Mouse (Mus musculus): ENCODE measurements around the gene Tnfsf8. TPM values are rescaled to one million over a fixed set of nuclear protein-coding genes. Genes with fewer than 3 reads are reported as not detected.

Tnfsf8 gene
- polyA plus RNA-seq, 1 experiment = 0.02 TPM

GRCm38 (mm10) chr4:63868770-63869169 lies 7.6 kb upstream of the Tnfsf8 start:
- TF ChIP-seq POLR2A (IDR thresholded peaks at IDR 0.05; ENCODE audit: extremely low read depth, insufficient read depth, low read length) (no peak), CTCF (IDR thresholded peaks at IDR 0.05; ENCODE audit: extremely low read depth, insufficient read depth, low read length) (no peak)
- Histone ChIP-seq H3K4me1 (ENCODE audit: control insufficient read depth, insufficient read depth, low read length) (no peaks in the 10 kb centered on the region), H3K27ac (ENCODE audit: insufficient read depth, low read length) (no peak overlapping the region), H3K4me3 (ENCODE audit: insufficient read depth, low read length) (no peak overlapping the region)

- no peak overlapping the region for H3K27ac ChIP-seq (ENCODE audit: insufficient read depth, low read length)
- H3K4me3 ChIP-seq (ENCODE audit: insufficient read depth, low read length) = no peak overlapping the region
- TF ChIP-seq POLR2A (IDR thresholded peaks at IDR 0.05; ENCODE audit: extremely low read depth, insufficient read depth, low read length) (no peak), CTCF (IDR thresholded peaks at IDR 0.05; ENCODE audit: extremely low read depth, insufficient read depth, low read length) (no peak)
- H3K4me1 ChIP-seq (ENCODE audit: control insufficient read depth, insufficient read depth, low read length) = no peaks in the 10 kb centered on the region
Measured at GRCm38 (mm10) chr4:63862953-63863352, 1.8 kb upstream of the Tnfsf8 start.

DNA sequence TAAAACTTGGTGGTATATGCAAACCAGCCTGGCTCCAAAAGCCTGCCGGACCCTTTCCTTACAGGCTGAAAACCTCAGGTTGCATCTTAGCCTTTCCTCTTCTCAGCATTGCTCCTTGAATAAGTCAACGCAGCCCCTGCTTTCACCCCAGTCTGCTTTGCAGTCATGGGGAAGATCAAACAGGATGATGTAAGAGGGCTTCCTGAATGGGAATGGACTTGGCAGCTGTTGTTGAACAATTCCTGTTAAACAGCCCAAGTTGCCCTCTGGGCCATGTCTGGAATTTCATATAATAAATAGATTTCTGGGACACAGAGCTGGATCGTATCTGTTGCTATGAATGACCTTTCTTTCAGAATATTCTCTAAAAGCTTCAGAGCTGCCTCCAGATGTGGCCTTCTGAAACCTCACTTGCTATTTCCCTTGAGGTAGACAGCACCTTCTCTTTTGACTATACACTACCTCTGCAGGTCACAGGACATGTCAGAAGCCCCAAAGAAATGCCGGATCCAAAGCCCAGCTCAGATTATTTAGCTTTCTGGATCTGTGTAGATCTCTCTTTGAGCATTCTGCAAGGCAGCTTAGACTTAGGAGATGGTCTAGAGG lies 1.0 kb upstream of the Tnfsf8 start:
- Histone ChIP-seq H3K4me3 (ENCODE audit: insufficient read depth, low read length) (no peak overlapping the region), H3K27ac (ENCODE audit: insufficient read depth, low read length) (no peak overlapping the region), H3K4me1 (ENCODE audit: control insufficient read depth, insufficient read depth, low read length) (no peaks in the 10 kb centered on the region)
- TF ChIP-seq POLR2A (IDR thresholded peaks at IDR 0.05; ENCODE audit: extremely low read depth, insufficient read depth, low read length) = no peak
- TF ChIP-seq CTCF (IDR thresholded peaks at IDR 0.05; ENCODE audit: extremely low read depth, insufficient read depth, low read length) = no peak

DNA sequence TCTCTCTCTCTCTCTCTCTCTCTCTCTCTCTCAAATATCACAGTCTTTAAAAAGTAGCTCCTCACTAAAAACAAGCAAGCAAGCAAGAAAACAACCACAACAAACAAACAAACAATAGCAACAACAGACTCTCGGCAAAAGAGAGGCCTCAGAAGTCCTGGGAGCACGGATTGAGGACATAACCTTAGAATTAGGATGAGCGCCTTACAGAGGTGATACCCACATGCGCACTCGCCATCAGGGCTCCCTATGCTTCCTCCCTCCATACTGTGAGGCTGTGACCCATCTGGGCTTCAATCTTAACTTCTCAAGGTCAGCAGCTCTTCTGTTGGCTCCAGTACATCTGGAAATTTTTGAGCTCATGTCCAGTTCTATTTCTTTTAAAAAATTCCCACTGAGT lies 911 bp downstream of the Tnfsf8 start:
- no peak overlapping the region for H3K4me3 ChIP-seq (ENCODE audit: insufficient read depth, low read length)
- TF ChIP-seq POLR2A (IDR thresholded peaks at IDR 0.05; ENCODE audit: extremely low read depth, insufficient read depth, low read length) (no peak), CTCF (IDR thresholded peaks at IDR 0.05; ENCODE audit: extremely low read depth, insufficient read depth, low read length) (no peak)
- no peak overlapping the region for H3K27ac ChIP-seq (ENCODE audit: insufficient read depth, low read length)
- no peaks in the 10 kb centered on the region for H3K4me1 ChIP-seq (ENCODE audit: control insufficient read depth, insufficient read depth, low read length)

DNA sequence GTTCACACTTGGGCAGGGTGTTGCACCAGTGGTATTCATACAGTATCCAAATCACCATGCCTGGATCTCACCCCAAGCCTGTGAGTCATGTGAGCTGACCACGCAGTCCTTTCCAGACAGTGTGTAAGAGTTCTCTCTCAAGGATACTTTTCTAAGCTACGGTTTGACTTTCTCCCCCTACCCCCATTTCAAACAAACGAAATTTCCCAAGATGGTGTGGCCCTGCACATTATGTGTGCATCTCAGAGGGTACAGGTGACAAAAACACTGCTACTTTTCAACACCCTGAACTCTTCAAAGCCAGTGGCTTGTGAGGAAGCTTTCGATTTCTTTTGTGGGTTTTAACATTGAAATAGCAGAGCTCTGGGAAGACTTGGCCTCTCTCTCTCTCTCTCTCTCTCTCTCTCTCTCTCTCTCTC lies 1.4 kb downstream of the Tnfsf8 start:
- TF ChIP-seq CTCF (IDR thresholded peaks at IDR 0.05; ENCODE audit: extremely low read depth, insufficient read depth, low read length) (no peak), POLR2A (IDR thresholded peaks at IDR 0.05; ENCODE audit: extremely low read depth, insufficient read depth, low read length) (no peak)
- H3K4me3 ChIP-seq (ENCODE audit: insufficient read depth, low read length) = no peak overlapping the region
- no peak overlapping the region for H3K27ac ChIP-seq (ENCODE audit: insufficient read depth, low read length)
- no peaks in the 10 kb centered on the region for H3K4me1 ChIP-seq (ENCODE audit: control insufficient read depth, insufficient read depth, low read length)

DNA sequence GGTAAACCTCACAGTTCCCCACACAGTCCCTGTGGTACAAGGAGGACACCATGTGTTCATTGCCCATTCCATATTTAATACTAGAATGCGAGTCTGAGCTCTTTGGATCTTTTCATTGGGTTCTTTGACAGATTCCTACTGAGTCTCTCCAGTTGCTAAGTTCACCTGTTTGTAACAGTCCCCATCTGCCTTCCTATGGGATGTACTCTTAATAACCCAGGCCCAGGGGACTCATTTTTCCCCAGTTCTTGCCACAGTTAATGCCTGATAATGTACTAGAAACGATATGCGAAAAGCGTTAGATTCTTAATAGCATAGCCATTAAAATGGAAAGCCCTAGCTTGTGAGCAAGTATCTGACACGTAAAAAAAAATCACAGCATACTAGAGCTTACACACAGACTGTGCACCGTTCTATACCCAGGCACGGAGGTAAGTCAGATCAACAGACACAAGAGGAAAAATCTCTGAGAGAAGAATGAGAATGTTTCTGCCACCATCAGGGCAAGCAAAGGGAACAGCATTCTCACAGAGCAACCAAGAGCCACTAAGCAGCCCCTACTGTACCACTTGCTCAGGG lies 2.4 kb downstream of the Tnfsf8 start:
- no peaks in the 10 kb centered on the region for H3K4me1 ChIP-seq (ENCODE audit: control insufficient read depth, insufficient read depth, low read length)
- H3K4me3 ChIP-seq (ENCODE audit: insufficient read depth, low read length) = no peak overlapping the region
- no peak overlapping the region for H3K27ac ChIP-seq (ENCODE audit: insufficient read depth, low read length)
- TF ChIP-seq POLR2A (IDR thresholded peaks at IDR 0.05; ENCODE audit: extremely low read depth, insufficient read depth, low read length) = no peak
- no peak for TF ChIP-seq CTCF (IDR thresholded peaks at IDR 0.05; ENCODE audit: extremely low read depth, insufficient read depth, low read length)

DNA sequence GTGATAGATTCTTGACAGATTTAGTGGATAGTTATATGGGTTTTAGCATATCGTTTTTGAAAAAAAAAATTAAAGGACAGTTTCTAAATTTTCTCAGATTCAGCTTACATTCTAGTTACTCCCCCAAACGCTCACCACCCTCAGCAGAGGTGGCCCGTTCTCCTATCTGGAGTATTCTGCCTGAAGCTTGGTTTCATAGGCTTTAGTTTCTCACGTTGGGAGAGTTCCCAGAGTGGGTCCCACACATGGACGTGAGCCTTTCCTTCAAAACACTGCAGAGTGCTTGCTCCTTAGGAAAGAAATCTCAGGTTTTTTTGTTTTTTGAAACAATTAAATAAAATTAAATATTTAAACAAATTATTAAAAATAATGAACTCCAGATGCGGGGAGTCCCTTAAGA lies 4.4 kb downstream of the Tnfsf8 start:
- Histone ChIP-seq H3K4me3 (ENCODE audit: insufficient read depth, low read length) (no peak overlapping the region), H3K27ac (ENCODE audit: insufficient read depth, low read length) (no peak overlapping the region), H3K4me1 (ENCODE audit: control insufficient read depth, insufficient read depth, low read length) (no peaks in the 10 kb centered on the region)
- no peak for TF ChIP-seq POLR2A (IDR thresholded peaks at IDR 0.05; ENCODE audit: extremely low read depth, insufficient read depth, low read length)
- TF ChIP-seq CTCF (IDR thresholded peaks at IDR 0.05; ENCODE audit: extremely low read depth, insufficient read depth, low read length) = no peak

- TF ChIP-seq POLR2A (IDR thresholded peaks at IDR 0.05; ENCODE audit: extremely low read depth, insufficient read depth, low read length) (no peak), CTCF (IDR thresholded peaks at IDR 0.05; ENCODE audit: extremely low read depth, insufficient read depth, low read length) (no peak)
- no peak overlapping the region for H3K27ac ChIP-seq (ENCODE audit: insufficient read depth, low read length)
- H3K4me3 ChIP-seq (ENCODE audit: insufficient read depth, low read length) = no peak overlapping the region
- no peaks in the 10 kb centered on the region for H3K4me1 ChIP-seq (ENCODE audit: control insufficient read depth, insufficient read depth, low read length)
Measured at GRCm38 (mm10) chr4:63853782-63854386, 7.3 kb downstream of the Tnfsf8 start.

DNA sequence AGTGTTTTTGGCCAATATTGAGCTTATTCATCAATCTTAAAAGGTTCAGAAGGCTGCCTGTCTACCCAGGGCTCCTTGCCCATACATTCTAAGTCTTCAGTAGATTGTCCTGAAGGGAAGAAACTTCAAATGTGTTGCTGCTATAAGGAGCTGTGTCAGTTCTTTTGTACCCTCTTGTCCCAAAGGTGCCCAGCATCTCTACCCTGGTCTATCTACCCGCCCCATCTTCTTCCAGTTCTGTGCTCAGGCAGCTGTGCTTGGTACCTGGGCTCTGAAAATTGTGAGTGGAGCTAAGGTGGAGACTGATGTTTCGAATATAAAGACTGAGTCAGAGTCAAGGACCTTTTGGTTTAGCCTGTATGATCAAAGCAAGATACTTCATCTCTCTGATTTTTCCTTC lies 11.1 kb downstream of the Tnfsf8 start:
- H3K27ac ChIP-seq (ENCODE audit: insufficient read depth, low read length) = no peak overlapping the region
- H3K4me1 ChIP-seq (ENCODE audit: control insufficient read depth, insufficient read depth, low read length) = no peaks in the 10 kb centered on the region
- TF ChIP-seq CTCF (IDR thresholded peaks at IDR 0.05; ENCODE audit: extremely low read depth, insufficient read depth, low read length) (no peak), POLR2A (IDR thresholded peaks at IDR 0.05; ENCODE audit: extremely low read depth, insufficient read depth, low read length) (no peak)
- H3K4me3 ChIP-seq (ENCODE audit: insufficient read depth, low read length) = no peak overlapping the region
